Mouse (Mus musculus) inflammation-experienced regulatory T-cells (primary cell): Measurements from ENCODE around the gene Gm21731. TPM values are rescaled to one million over a fixed set of nuclear protein-coding genes. Genes with fewer than 3 reads are reported as not detected.

Experiments
- polyA plus RNA-seq, 2 experiments: library from polyadenylated mRNA; unstranded; fragments of 100-300 nt; shearing (Covaris generic); gene quantifications; one replicate each; pipeline ENCODE4 v1.2.1; 2017

Gm21731 gene
- polyA plus RNA-seq = 1 to 10 TPM in 1 of 2 experiments, not detected in 1; 1.3 TPM

DNA sequence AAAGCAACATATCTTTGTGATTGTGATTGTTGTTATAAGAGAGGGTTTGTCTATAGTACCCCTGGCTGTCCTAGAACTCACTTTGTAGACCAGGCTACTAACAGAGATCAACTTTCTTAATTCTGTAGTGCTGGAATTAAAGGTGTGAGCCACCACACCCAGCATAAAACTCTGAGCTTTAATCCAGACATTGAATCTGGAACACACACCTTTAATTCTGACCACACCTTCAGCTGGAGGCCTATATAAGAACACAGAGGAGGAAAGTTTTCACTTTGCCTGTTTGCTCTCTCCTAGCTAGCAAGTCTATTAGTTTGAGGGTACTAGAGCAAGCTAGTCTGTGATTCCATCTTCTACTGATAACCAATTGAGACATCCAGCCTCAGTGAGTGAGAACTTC, at the start of gene Gm21731:
Gene Gm21731, plus strand, starts transcription at position 301 of the 400 bp plus-strand sequence.

DNA sequence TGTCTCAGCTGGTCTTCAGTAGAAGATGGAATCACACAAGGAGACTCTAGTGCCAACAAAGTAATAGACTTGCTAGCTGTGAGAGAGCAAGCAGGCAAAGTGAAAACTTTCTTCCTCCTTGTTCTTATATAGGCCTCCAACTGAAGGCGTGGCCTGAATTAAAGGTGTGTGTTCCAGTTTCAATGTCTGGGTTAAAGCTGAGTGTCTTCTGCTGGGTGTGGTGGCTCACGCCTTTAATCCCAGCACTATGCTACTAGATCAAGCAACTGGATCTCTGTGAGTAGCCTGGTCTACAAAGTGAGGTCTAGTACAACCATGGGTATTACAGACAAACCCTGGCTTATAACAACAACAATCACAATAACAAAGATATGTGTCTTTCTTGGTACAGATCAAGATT, 23.1 kb upstream of the Gm21731 start, which contains the start of gene Gm21762:
Gene Gm21762, minus strand, starts transcription at position 101 of the 400 bp plus-strand sequence.

DNA sequence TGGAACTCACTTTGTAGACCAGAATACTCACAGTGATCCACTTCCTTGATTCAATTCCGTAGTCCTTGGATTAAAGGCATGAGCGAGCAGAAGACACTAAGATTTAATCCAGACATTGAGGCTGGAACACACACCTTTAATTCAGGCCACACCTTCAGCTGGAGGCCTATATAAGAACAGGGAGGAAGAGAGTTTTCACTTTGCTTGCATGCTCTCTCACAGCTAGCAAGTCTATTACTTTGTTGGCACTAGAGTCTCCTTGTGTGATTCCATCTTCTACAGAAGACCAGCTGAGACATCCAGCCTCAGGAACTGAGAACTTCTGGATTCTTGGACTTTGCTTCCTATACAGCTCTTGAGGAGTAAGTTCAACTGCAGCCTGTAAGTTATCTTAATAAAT, 24.0 kb downstream of the Gm21731 start, which contains the start of gene AF067061:
Gene AF067061, plus strand, starts transcription at position 245 of the 400 bp plus-strand sequence.

Other genes starting within 250 kb of the Gm21731 start
- gene Gm36079, start 212.1 kb upstream of the Gm21731 start, polyA plus RNA-seq = not detected
- 1 to 10 TPM in 1 of 2 experiments, not detected in 1; 1.1 TPM for gene Gm21188, start 186.9 kb upstream of the Gm21731 start, polyA plus RNA-seq
- gene Gm20767, start 98.9 kb upstream of the Gm21731 start, polyA plus RNA-seq = not detected
- under 1 TPM in 1 of 2 experiments, not detected in 1; 0.18 TPM for gene Gm21818, start 66.7 kb upstream of the Gm21731 start, polyA plus RNA-seq
- gene Gm21762, start 23.2 kb upstream of the Gm21731 start, polyA plus RNA-seq = not detected
- gene AF067061, start 24.0 kb downstream of the Gm21731 start, polyA plus RNA-seq = 1 to 10 TPM in 1 of 2 experiments, not detected in 1; 1.8 TPM
- gene BC147527, start 61.3 kb downstream of the Gm21731 start, polyA plus RNA-seq = 10 to 100 TPM; 66.2 to 71.7 TPM
- gene Tcstv3, start 77.8 kb downstream of the Gm21731 start, polyA plus RNA-seq = not detected